Mouse (Mus musculus): Measurements from ENCODE around the gene Abhd2.

- TF ChIP-seq CTCF (IDR thresholded peaks at IDR 0.05; ENCODE audit: borderline replicate concordance, control insufficient read depth, extremely low read depth, insufficient read depth, low read length, poor library complexity) = peak; percentile 87; the same call in 1 of the 2 replicates
- no peak for TF ChIP-seq POLR2A (IDR thresholded peaks at IDR 0.05; ENCODE audit: control insufficient read depth, extremely low read depth, insufficient read depth, low read length, poor library complexity)
Observed at GRCm38 (mm10) chr7:79371321-79371879, 98.4 kb downstream of the Abhd2 start.

Measured in thymus, adult 2 months (tissue).